Mouse (Mus musculus) left cerebral cortex, postnatal 4 days (tissue): ENCODE results near the gene Adprhl2. TPM values are rescaled to one million over a fixed set of nuclear protein-coding genes. Genes with fewer than 3 reads are reported as not detected.

Source experiments
- DNase-seq: peaks from one replicate; pipeline ENCODE4 v3.0.0-alpha.2; 2022
- intact Hi-C: fragments of 180-260 bp; cut with DNase I; formaldehyde crosslinking; loops from one replicate; pipeline ENCODE4 v1.15.1; 2025
- total RNA-seq, 2 experiments: library from RNA; stranded (reverse); gene quantifications; 2 replicates each; pipeline ENCODE4 v1.2.3; 2021

The Adprhl2 gene
- total RNA-seq, 2 experiments from 2014 or later = 37.8 to 39.5 TPM

DNA sequence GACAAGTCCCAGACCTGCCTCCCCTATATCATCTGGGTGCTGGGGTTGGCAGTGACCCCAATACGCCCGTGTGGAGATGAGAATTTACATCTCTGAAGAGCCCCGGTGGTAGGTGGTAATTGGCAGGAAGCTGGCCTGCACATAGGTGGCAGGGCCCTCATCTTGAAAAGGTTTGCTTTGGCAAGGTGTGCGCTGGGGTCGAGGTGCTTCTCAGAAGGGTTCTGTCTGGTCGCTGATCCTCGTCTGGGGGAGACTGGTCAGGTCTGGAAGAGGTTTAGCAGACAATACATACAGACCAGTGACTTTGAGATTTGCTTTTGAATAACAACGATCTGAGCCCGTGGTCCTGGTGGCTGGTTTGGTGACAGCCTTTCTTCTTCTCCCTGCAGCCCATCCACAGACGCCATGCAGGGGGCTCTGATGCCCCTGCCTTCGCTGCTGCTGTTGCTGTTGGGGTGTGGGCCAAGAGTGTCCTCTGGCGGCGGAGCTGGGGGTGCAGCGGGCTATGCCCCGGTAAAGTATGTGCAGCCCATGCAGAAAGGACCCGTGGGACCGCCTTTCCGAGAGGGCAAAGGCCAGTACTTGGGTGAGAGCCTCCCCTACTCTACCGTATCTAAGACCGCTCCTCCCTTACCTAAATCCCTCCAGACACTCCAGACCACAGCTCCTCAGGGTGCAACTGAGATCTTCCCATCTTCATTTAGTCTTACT is 12.1 kb downstream of the Adprhl2 start:
- DNase-seq = peak; percentile 56
- intact Hi-C loops = no loop called here

GRCm38 (mm10) chr4:126306827-126307226 is 14.7 kb downstream of the Adprhl2 start:
- intact Hi-C loops = no loop called here
- DNase-seq = no peak

DNA sequence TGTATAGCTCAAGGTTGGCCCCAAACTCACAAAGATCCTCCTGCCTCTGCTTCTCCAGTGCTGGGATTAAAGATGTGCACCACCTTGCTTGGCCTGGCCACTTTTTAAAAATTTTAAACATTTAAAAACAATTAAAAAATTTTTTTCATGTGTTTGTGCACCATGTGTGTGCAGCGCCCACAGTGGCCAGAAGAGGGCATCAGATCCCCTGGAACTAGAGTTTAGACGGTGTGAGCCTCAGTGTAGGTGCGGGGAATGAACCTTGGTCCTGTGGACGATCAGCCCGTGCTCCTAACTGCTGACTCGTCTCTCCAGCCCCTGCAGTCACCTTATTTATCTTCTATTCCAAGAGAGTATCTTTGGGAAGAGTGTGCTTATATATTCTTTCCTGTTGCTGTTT is 15.4 kb downstream of the Adprhl2 start:
- intact Hi-C loops = no loop called here

DNA sequence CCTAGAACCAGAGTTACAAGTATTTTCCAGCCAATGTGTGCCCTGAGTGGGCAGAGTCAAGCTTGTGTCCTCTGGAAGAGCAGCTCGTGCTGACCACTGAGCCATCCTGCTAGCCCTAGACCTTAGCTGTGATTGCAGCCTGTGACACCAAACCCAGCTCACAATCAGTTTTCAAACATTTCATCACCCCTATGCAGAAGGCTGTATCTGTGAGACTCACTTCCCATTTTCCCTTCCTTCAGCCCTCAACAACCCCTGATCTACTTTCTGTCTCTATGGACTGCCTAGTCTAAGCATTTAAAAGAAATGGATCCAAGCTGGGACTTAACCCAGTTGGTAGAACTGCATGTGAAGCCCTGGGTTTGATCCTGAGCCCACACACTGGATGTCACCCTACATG is 16.1 kb downstream of the Adprhl2 start:
- no peak for DNase-seq
- intact Hi-C loops = no loop called here

More for the DNA sequence above, 15.4 kb downstream of the Adprhl2 start:
- DNase-seq = no peak

GRCm38 (mm10) chr4:126303877-126304276 is 17.6 kb downstream of the Adprhl2 start:
- DNase-seq = no peak
- intact Hi-C loops = no loop called here

DNA sequence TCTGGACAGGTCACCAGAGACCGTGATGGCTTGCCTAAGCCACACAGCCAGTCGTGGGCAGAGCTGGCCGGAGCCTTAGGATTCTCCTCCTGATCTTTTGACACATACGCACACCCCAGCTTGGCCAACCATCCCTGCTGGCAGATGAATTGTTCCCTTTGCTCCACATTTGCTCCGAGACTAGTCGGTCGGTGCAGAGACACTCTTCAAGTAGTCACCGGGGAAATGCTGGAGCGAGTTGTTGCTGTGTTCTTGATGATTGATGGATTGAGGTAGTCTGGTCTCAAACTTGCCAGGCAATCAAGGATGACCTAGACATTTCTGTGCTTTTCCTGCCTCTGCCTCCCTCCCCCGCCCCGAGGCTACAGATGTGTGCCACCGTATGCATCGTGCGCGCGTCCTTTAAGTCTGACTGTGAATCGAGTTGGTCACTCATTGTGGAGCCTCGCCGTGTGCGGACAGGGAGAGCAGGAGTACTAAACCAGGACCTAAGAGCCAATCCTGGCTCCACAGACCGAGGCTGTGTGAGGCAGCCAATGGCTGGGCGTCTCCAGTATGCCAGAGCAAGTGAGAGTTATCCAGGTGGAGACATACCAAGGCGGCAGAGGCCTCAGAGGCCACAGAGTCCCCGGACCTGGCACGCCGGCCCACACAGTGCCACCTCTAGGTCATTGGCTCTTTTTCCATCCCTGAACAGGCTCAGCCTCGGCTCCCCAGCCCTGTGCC is 19.8 kb downstream of the Adprhl2 start:
- no peak for DNase-seq
- intact Hi-C loops = no loop called here

DNA sequence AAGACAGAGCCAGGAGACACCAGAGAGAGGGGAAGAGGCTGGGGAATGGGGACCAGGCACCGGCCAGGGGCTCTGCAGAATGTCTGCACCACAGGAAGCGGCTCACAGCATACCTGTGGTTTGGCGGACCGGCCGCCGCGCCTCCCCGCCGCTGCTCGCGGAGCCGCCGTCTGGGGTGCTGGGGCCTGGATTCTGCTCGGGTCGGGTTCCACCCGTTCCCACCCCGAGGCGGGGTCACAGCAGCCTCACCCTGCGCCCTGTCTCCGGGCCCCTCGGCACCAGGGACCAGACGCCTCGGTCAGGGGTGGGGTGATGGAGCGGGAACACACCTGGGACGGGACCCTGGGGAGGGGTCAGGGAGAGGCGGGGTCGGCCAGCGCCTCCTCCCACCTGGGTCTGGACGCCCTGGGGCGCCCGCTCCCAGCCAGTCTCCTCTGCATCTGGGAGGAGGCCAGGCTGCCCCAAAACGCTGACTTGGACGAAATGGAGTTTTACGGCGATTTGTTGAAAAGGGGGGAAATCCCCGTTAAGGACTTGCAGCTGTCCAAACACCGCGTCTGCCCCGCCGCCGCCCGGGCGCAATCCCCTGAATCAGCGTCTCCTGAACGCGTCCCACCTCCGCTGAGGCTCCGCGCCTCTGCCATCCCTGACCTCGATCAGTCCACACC is 20.5 kb downstream of the Adprhl2 start:
- intact Hi-C loops = no loop called here
- DNase-seq = no peak

GRCm38 (mm10) chr4:126296617-126297101 is 24.8 kb downstream of the Adprhl2 start:
- intact Hi-C loops = no loop called here
- DNase-seq = peak; percentile 58

GRCm38 (mm10) chr4:126295937-126296336 is 25.6 kb downstream of the Adprhl2 start:
- intact Hi-C loops = no loop called here
- no peak for DNase-seq

GRCm38 (mm10) chr4:126295152-126295551 is 26.4 kb downstream of the Adprhl2 start:
- intact Hi-C loops = no loop called here
- DNase-seq = no peak

DNA sequence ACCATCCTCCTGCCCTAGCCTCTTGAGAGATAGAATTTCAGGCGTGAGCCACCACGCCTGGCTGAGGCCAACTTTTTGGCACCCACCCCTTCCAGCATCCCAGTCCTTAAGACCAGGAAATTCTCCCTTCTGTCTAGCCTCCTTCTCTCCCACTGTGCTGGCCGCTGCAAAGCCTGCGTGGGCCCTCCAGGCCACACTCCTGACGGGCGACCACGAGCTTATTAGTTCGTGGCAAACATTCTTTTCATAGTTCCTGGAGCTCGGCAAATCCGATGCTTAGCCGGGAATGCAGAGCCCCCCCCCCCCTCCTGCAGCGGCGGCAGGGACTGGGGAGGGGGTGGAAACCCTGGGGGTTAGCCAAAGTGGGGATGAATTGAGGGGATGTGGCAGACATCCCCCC is 30.3 kb downstream of the Adprhl2 start:
- intact Hi-C loops = no loop called here
- no peak for DNase-seq

DNA sequence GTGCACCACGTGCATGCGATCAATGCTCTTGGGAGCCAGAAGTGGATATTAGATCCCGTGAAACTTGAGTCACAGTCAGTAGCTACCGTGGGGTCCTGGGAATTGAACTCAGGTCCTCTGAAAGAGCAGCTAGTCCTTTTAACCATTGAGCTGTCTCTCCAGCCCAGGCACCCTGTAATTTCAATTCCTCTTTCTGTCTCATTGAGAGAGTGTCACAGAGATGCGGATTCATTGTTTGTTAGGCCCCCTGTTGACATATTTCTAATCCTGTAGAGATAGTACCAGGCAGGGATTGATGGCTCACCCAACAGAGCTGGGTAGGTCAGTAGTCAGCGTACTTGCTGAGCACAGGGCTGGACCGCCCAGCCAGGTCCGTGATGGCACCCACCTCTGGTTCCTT is 31.2 kb downstream of the Adprhl2 start:
- intact Hi-C loops = no loop called here
- no peak for DNase-seq

DNA sequence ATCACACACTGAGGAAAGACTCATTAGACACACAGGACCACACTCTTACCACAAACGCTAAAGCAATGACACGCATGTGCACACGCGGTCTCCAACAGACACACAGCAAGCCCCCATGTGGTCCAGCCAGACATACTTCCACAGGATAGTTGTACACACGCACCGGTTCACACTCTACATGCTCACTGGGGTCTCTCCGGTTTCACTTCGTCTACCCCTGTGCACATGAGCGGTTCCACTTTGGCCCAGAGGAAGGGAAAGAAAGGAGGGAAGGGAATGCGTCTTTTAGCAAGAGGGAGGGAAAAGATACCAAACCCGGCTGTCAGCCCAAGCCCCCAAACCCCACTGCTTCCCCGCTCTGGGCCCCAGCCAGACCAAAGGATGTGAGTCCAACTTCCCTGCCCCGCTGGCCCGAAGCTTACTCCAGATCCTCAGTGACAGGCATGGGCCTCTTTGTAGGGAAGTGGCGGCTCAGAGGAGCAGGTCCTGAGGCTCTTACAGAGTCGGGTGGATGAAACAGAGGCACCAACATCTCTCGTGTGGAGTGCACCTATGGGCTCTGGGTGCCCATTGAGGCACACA is 33.3 kb downstream of the Adprhl2 start:
- intact Hi-C loops = no loop called here

DNA sequence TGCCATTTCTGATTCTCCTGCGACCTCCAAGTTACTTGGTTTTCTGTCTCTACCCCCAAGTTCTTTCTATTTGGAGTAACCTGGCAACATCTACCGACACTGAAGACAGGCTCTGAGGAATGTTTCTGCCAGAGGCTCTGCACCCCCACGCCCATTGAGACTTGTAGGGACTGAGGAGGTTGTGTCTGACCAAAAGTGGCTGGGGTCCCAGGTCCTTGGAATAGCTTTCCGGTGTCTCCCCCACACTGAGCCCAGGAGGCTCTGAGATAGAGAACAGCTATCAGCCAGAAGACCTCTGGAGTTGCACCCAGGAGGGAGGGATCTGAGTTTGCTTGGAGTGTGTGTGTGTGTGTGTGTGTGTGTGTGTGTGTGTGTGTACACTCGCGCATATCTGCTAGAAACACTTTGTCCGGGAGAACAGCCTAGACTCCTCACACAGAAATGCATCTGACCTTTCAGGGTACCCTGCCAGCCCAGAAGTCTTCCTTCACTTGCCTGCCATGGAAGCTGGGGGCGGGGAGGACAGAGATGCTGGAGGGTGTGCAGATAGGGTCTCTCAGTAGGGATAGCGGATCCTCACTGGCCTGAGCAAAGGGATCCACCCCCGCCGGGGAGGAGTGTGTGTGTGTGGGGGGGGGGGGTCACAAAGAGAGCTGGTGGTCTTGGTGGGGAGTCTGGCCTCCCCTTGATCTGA is 34.1 kb downstream of the Adprhl2 start:
- no peak for DNase-seq
- intact Hi-C loops = no loop called here

More for the DNA sequence above, 33.3 kb downstream of the Adprhl2 start:
- DNase-seq = no peak

DNA sequence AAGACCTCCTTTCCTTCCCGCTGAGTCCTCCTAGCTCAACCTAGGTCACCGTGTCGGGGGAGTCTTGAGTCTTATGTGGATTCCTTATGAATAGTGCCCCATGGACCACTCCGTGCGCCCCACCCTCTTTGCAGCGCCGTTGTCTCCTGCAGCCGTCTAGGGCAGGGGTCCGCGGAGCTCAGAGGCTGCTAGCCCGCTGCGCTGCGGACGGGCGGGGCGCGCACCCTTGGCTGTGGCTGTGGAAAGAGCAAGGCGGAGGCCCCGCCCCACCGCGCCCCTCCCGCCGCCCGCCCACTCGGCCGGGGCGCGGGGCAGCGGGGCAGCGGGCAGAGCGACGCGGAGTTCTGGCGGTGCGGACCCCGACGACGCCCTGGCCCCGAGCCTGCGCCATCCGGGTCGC is 35.0 kb downstream of the Adprhl2 start, which contains the start of gene Col8a2:
TSS of gene Col8a2 (plus strand) at position 302 of the 400 bp plus-strand sequence.
- intact Hi-C loops = no loop called here
- DNase-seq = no peak

GRCm38 (mm10) chr4:126283582-126283981 is 37.9 kb downstream of the Adprhl2 start:
- intact Hi-C loops = no loop called here
- no peak for DNase-seq

DNA sequence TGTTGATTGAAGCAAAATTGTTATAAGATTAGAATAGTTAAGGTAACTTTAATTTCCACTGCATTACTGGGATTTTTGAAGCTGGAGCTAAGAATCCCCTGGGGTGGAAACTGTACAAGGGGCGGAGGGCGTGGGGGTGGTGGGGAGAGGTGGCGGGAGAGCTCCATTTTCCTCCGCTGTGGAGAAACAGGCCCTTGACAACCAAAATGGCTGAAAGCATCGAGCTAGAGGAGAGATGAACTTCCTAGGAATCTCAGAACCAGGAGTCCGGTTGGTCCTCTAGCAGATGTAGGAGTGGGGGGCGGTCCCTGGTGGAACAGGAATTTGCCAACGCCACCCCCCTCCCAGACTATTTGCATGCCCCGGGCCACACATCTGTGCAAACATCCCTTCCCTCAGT is 39.8 kb downstream of the Adprhl2 start:
- no peak for DNase-seq
- intact Hi-C loops = no loop called here

DNA sequence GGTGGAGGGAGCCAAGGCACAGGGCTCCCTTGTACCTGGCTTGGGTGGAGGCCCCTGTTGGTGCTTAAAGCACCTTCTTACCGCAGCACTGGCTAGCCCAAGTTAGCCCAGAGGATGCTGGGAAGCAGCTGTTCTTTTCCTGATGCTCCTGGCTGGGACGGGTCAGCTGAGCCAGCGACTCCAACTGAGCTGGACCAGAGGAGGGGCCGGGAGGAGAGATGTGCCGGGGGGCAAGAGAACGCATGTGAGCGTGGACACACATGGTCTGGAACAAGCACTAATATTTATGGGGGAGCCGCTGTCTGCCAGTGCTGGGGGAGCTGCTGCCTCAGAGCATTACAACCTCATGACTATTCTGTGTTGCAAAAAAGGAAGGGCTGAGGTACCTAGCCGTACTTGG is 42.5 kb downstream of the Adprhl2 start:
- intact Hi-C loops = loop anchor here (5.0 kb wide), 1 partner anchor 52 kb away; no protein-coding TSS in a partner anchor
- DNase-seq = no peak

DNA sequence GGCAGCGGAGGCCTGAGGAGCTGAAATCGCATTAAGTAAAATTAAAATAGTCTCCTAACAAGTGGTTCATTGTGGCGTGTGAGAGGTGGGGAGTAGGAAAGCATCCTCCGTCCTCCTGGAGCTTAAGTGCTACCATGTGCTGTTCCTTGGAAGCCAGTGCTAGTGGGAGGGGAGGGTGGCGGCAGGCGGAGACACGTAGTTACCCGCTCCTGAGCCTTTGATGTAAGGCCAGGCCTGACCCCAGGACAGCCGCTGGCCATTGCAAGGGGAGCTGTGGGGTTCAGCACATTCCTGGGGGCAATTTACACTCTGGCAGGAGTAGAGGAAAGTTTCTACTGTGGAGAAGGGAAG is 43.0 kb downstream of the Adprhl2 start:
- intact Hi-C loops = loop anchor here (5.0 kb wide), 1 partner anchor 51 kb away; no protein-coding TSS in a partner anchor
- DNase-seq = no peak

GRCm38 (mm10) chr4:126277906-126278564 is 43.5 kb downstream of the Adprhl2 start:
- peak; percentile 57 for DNase-seq
- intact Hi-C loops = loop anchor here (5.0 kb wide), 1 partner anchor 51 kb away; no protein-coding TSS in a partner anchor
